Mouse (Mus musculus) embryonic fibroblast, embryonic 13.5 days (primary cell): ENCODE measurements around the gene Castor1.

Experiments used
- CTCF ChIP-seq: IDR thresholded peaks from 2 replicates; pipeline ENCODE4 v1.5.1; 2011; ENCODE audit warnings: mild to moderate bottlenecking, control low read depth, low read length, moderate library complexity, borderline replicate concordance; ENCODE audit not compliant: insufficient read depth
- POLR2A ChIP-seq: IDR thresholded peaks from 2 replicates; pipeline ENCODE4 v1.6.1; 2011; ENCODE audit warnings: low read depth, mild to moderate bottlenecking, control low read depth, low read length, moderate library complexity

GRCm38 (mm10) chr11:4189182-4189581 is 28.8 kb upstream of the Castor1 start:
- no peak for TF ChIP-seq CTCF
- no peak for TF ChIP-seq POLR2A
